Mouse (Mus musculus): ENCODE measurements around the gene Prpsap1.
"Not testable (repeated sequence)": the region's sequence is repeated elsewhere in the genome, so short reads cannot be mapped to it uniquely, and the experiment has no call there.

Gene Prpsap1

GRCm38 (mm10) chr11:116429862-116430613, 64.0 kb downstream of the Prpsap1 start:
- no peak for DNase-seq (ENCODE audit: low read depth, low spot score)

GRCm38 (mm10) chr11:116428872-116429859, 64.8 kb downstream of the Prpsap1 start:
- DNase-seq (ENCODE audit: low read depth, low spot score), result no peak

GRCm38 (mm10) chr11:116426852-116427575, 67.0 kb downstream of the Prpsap1 start:
- no peak for DNase-seq (ENCODE audit: low read depth, low spot score)

- DNase-seq (ENCODE audit: low read depth, low spot score), result not testable (repeated sequence)
These were observed 67.7 kb downstream of the Prpsap1 start for GRCm38 (mm10) chr11:116426328-116426727.

- no peak for DNase-seq (ENCODE audit: low read depth, low spot score)
These were observed 69.2 kb downstream of the Prpsap1 start for GRCm38 (mm10) chr11:116424621-116425407.

GRCm38 (mm10) chr11:116423782-116424620, 70.0 kb downstream of the Prpsap1 start:
- no peak for DNase-seq (ENCODE audit: low read depth, low spot score)

GRCm38 (mm10) chr11:116423214-116423613, 70.8 kb downstream of the Prpsap1 start:
- DNase-seq (ENCODE audit: low read depth, low spot score), result no peak

- DNase-seq (ENCODE audit: low read depth, low spot score), result no peak
These were observed 71.4 kb downstream of the Prpsap1 start for GRCm38 (mm10) chr11:116422562-116422961.

GRCm38 (mm10) chr11:116421102-116421501, 72.9 kb downstream of the Prpsap1 start:
- no peak for DNase-seq (ENCODE audit: low read depth, low spot score)
